Mouse (Mus musculus) megakaryocyte progenitor cell, adult 5-6 weeks (primary cell): ENCODE measurements around the gene Serinc1. TPM values are rescaled to one million over a fixed set of nuclear protein-coding genes. Genes with fewer than 3 reads are reported as not detected.
A peak's percentile ranks its signal among the peaks of the same experiment; 100 is the strongest.
"Not testable (repeated sequence)": the region's sequence is repeated elsewhere in the genome, so short reads cannot be mapped to it uniquely, and the experiment has no call there.

ENCODE experiments used
- ATAC-seq: replicated peaks from 2 replicates; pipeline ENCODE4 v1.8.0; 2016; ENCODE audit warnings: mild to moderate bottlenecking, moderate TSS enrichment, inconsistent platforms; ENCODE audit not compliant: poor library complexity
- total RNA-seq, 2 experiments: library from RNA; stranded (forward) in 1 of 2; stranded (reverse) in 1 of 2; fragments of 157-497, 149-512 nt in 1 of 2; fragments of 200-1000 nt in 1 of 2; gene quantifications; 2 replicates each; pipeline versions ENCODE4 v1.2.3 to v1.2.4; 2015 to 2017

Gene Serinc1
- total RNA-seq (2015) (75.7 and 80.8 TPM in 2 replicates), total RNA-seq (2017) (55.1 and 71.1 TPM in 2 replicates)

DNA sequence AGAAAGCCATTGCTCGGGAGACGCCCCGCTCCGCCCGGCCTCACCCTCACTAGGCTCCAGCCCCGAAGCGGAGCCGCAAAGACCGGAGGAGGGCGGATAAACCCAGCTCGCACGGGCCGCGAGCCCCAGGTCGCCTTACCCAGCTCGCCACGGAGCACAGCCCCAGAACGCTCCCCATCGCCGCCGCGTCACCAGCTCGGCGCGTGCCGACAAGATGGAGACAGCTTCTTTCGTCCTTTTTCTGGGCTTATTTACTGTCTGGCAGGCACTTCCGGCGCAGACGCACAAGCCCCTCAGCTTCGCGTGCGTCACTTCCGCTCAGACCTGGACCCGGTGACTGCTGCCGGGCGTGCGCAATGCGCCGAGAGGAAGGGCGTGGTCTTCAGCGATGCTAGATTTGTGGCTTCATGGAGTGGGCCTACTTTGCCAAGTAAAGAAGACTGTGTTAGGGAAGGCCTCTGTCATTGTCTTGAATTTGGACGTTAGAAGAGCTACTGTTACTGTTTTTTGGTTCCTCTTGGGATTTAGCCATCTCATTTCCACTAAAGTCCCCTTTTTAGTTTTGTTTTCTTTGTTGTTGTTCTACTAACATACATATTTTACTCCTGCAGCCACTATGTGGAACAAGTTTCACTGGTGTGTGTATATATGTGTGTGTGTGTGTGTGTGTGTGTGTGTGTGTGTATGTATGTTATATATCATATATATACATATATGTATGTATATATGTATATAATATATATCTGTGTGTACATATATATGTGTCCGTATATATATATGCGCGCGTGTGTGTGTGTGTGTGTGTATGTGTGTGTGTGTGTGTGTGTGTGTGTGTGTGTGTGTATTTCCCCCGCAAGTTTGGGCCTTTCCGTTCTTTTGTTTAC, at the start of gene Serinc1:
Gene Serinc1, minus strand, starts transcription at position 313 of the 884 bp plus-strand sequence.
- ATAC-seq = peak; percentile 98

DNA sequence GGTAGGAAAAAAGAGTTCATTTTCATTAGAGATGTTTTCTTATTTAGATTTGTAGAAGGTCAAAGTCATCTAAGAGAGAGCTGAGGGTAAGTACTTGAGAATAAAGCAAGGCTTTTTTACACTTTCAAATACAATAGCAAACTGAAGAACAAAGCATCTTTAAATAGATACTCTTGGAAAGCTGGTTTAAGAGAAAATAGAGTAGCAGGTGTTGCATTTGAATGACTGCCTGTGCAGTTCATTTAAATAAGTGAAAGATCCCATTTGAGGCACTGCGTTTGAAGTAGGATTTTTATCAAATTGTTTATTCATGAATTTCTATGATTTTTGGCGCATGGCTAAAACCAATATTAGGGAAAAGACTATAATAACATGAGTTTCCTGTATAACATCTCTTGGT, 44.4 kb upstream of the Serinc1 start:
- ATAC-seq = no peak

DNA sequence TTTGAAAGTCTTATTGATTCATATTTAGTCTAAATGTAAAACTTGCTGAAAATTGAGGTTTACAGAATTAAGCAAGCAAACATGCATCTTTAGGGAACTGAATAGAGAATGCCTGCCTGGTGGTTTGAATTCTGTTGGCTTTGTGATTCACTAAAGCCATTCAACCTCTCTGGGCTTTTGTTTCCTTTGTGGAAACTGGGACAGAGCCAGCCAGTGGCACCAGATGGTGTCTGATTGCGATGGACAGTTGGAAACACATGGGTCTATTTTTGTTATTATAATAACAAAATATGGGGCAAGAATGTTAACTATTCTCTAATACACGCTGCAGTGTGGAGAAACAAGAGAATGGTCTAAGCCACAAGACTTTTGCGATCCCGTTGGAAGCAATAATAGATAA, 39.8 kb upstream of the Serinc1 start:
- ATAC-seq = no peak

DNA sequence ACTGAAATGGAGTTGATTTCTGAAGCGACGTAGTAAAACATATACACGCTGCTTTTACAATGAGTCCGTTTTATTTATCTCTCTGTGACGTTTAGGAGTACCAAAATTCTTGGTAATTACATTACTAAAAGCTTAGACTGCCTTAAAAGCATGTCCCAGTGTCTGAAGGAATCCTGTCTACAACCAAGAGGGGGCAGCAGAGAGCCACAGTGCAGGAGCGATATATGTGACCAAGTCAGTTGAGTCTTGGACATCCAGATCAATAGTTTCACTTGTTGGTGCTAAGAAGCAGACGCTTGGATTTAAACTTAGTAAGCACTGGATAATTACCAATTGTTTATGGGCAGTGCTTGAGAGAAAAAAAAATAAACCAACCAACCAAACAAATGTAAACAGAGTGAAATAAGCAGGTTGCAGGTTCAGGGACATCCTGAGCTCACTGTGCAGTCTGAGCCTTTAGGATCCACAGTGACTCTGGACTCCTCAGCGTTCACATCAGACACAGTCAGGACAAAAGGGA, 38.9 kb upstream of the Serinc1 start:
- ATAC-seq = peak; percentile 94

DNA sequence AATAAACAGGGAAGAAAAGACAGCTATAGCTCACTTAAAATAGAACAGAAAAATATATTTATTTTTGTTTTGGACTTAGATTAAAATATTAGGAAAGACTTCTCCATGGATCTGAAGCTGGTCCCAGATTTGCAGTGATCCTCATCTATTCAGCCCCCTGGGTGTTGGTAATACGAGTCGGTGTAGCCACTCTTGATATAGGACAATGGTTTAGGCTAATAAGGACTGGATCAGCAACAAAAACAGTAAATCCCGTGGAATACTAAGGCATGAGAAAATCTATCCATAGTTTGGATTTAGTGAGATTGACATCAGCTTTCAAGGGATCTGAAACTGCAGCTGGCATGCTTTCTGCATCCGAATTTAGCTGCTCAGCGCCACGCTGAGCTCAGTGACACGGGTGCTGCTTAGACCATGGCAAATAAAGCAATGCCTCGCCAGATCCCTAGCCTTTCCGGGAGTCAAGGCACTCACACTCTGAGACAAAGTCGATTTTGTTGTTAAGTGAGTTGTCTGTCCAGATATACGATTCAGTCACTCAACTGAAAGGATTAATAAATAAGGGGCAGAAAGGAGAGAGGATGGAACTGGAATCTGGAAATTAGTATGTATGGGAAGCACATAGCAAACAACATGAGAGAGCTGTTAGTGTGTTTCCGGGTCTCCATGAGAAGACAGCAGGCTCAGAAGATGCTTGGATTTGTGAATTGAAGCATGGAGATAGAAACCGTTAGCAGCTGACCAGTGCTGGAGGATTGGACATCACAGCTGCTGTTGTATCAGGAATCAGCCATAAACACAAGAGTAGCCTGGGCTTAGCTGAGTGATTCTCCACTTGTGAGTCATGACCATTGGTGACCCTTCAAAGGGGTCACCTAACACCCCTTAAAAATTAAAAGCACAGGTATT, 36.9 kb upstream of the Serinc1 start:
- no peak for ATAC-seq

DNA sequence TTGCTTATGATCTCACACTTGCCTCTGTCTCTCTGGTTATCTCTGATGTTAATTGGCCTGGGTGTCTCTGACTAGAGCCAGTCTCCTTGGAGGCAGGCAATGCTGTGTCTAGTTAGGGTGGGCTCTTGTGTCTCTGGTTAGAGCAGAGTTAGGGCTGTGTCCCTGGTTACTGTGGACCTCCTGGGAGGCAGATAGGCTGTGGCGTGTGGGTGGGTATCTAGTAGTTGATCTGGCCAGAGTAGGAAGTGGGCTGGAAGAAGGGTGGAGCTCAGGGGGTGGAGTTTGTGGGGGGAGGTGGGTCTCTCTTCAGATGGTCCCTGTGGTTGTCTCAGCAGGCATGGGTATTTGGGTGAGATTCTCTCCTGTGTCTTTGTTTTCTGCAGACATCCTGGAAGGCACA, 33.9 kb upstream of the Serinc1 start:
- ATAC-seq = peak; percentile 77

DNA sequence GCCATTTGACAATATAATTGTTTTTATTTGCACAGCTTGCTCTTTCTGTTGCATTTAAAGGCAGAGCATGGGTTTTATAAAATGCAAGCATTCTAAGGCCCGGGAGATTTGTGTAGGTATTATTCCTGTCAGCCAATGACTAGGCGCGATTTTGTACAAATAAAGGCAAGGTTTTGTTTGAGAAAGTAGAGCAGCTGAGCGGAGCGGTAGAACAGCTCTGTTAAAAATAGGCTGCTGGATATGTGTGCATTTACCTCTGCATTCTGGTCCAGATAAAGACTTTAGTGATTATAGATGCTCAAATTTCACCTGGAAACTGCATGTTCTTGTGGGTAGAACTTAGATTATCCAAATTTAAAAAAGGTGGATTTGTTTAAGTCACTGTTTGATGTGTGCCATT, 25.3 kb upstream of the Serinc1 start:
- ATAC-seq = no peak

DNA sequence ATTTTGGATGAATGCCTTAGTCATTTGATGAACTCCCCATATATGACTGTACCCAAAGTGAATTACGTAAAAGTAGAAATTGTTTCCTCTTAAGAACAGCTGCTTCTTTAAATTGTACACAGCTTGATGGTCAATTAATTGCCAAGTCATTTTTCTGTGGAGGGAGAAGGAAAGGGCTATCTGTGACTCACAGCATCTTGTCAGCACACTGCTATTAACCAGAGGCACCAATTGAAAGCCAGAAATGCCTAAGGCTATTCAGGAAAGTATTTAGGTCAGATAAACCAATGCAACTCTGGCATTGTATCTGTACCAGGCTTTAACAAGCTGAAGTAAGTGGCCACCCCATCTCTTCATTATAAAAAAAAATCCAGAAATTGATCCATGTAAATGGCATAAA, 21.4 kb upstream of the Serinc1 start:
- no peak for ATAC-seq

DNA sequence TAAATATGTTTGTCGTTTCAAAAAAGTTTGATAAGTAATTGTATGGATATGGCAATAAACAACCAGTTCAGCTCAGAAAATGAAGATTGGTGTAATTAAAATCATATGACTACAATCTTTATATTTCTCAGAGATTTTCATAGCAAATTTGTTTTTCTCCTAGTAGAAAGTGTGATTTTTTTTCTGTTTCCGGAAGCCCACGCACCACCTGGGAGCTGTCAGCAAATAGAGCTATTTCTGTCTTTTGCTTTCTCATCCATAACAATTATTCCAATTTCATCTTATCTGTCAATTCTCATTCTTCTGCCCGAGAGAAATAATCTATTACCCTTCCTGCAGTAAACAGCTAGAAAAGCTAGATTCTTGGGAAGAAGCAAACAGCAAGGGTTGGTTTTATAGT, 17.3 kb upstream of the Serinc1 start:
- no peak for ATAC-seq

DNA sequence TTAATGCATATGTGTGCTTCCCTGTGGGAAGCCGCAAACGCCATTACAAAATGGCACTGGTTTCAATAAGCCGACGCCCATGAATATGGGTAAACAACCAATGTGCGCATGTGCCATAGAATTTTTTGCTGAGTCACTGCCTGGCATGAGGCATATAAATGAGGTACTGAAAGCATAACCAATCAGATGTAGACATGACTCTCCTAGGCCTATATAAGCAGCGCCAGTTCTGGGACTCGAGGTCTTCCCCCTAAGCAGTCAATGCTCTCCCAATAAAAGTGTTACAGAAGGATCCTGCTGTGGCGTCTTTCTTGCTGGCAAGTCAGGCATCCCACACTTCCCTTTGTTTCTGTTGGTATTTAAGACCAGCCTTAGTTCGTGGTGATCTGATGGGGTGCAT, 11.6 kb upstream of the Serinc1 start:
- ATAC-seq = not testable (repeated sequence)

DNA sequence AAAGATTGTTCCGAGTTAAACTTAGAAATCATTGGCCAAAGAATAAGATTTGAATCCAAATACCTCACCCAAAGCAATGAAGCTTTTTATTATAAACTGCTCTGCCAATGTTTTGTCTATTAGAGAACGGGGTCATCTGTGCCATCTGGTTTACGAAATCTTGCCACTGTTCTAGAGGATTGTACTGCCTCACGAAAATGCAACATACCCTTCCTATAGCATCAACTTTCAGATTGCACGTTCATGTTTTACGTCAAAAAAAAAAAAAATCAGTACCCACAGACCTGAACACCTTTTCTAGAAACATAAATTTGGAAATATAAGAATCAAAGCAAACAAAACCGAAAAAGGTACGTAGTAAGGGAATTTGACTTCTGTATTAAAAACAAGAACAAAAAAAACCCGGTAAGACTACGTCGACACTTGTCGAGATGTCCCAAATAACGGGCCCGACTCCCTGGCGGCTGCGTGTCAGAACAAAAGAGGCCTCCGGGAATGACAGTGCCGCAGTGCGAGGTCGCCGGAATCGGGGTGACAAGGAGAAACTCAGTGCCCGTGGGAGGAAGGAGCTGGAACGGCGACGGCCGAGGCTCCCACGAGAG, 613 bp downstream of the Serinc1 start:
- no peak for ATAC-seq

DNA sequence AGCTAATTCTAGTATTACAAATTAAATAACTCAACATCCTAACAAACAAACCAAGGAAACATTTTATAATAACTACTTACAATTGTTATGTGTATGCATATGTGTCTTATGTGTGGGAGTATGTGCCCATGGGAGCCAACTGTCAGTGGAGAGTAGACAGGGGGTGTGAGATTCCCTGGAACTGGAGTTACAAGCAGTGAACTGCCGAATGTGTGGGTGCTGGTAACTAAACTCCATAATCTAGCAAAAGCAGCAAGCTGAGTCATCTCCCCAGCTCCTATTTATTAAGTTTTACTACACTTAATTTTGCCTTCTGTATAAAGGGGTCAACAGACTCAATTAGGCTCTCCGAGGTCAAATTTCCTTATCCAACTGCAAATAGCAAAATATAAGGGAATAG, 1.3 kb downstream of the Serinc1 start:
- ATAC-seq = no peak

DNA sequence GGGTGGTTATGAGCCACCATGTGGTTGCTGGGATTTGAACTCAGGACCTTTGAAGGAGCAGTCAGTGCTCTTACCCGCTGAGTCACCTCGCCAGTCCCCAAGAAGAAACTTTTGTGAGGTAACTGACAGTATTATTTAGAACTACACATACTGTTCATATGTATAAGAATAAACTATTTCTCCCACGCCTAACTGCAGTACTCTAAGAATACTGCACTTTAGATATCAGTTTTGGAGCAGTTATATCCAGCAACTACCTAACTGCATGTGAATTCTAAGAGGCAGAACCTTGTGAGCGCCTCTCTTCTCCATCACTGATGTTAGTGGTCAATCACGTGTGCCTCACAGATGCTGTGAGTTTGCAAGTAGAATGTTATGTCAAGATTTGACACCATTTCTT, 5.9 kb downstream of the Serinc1 start:
- ATAC-seq = no peak

DNA sequence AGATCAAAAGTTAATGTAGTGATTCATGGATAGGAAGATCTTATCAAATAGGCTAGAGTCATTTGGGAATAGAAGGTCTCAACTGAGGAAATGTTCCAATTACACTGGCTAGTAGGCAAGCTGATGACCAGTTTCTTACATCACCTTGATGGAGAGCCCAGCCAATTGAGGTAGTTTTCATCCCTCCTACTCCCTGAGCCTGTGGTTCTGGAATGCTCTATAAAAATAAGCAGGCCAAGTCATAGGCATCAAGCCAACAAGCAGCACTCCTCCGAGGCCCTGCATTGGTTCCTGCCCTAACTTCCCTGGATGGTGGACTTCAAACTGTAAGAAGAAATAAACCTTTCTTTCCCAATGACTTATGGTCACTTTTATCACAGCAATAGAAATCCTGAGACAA, 17.1 kb downstream of the Serinc1 start:
- no peak for ATAC-seq

DNA sequence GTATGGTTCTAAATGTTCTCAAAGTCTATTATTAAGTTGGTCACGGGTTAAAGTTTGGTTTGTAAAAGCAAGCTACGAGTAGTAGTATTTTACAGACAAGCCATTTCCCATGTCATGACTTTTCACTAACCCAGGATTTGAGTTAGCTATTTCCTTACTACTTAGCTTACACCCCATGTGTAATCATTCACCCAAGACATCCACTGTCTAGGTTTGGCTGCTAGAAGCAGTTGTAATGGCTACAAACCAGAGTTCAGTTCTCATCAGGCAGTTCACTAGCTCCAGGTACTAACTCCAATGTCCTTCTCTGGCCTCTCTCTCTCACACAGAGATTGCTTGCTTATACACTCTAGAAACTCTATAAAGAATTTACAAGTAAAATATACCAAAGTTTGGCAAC, 17.7 kb downstream of the Serinc1 start:
- no peak for ATAC-seq

DNA sequence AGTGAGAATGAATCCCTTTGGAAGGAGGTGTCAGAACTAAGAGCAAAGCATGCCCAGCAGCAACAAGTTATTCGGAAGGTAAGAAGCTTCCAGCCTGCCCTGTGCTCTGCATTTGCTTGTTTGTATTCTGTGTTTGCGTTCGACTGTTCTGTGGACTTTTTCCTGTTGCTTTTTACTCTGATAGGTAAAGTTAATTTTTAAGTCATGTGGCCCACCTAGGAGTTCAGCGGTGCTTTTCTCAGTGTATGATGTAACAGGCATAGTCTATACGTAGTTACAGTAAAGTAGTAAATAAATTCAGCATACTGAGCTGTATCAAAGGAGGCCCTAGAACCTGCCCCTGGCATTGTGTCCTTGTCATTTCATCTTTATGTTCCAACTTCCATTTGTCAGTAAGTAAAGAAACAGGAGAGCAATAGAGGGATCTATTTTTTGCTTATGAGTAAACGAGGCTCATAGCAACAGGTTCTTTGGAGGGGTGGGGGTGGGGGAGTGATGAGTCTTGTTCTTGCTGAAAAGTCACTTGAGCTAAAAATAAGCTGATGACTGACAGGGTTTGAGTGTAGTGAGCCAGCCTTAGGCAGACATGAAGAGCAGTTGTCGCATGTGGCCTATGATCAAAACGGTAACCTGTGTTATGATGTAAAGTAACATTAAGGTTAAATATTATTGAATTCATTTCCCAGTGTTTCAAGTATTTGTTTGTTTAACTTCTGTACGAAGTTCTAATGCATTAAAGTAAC, 32.7 kb downstream of the Serinc1 start:
- ATAC-seq = no peak

DNA sequence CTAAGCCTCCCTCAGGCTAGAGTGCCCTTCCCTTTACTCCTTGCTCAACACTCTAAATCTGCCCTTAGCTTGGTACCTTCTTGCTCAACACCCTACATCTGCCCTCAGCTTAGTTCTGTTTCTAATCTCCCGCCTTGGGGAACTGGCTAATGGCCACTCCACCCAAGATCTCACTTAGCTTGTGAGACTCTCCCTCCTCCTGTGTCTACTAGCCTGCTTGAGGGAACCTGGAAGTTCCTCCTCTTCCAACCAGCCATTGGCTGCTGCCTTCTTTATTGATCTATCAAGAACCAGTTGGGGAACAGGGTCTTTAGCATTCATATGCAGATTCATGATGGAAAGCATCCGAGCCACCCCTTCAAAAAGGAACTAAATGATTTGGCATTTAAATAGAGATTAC, 40.3 kb downstream of the Serinc1 start:
- ATAC-seq = peak; percentile 95

DNA sequence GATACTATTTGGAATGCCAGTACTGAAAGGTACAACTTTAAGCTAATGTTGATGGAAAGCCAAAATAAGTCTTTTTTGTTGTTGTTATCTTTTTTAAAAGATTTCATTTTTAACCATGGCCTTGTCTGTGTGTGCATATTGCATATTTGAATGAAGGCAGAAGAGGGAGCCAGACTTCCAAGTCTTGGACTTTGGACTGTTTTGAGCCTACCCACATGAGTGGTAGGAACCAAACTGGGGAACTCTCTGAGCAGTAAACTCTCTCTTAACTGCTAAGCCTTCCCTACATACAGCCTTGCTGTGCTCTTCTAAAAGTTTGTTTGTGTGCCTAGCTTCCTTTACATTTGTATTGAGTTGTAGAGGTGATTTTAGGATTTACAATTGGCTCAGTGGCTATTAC, 43.7 kb downstream of the Serinc1 start:
- ATAC-seq = no peak

DNA sequence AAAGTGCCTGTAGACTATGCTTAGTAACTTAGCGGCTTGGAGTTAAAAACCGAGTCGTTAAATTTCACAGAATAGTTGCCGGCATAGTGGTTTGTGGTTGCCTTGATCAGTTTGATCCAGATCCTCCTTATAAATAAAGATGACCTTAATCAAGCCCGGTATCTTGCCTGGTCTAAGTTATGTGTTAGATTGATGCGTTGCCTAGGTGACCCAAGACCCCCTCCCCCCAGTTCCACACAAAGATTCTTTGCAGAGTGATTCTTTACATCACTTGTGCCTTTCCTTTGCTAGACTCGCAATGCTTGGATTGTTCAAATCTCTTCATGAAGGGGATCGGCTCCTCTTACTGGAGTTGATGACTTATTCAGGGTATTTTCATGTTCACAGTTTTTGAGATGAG, 45.1 kb downstream of the Serinc1 start:
- no peak for ATAC-seq

DNA sequence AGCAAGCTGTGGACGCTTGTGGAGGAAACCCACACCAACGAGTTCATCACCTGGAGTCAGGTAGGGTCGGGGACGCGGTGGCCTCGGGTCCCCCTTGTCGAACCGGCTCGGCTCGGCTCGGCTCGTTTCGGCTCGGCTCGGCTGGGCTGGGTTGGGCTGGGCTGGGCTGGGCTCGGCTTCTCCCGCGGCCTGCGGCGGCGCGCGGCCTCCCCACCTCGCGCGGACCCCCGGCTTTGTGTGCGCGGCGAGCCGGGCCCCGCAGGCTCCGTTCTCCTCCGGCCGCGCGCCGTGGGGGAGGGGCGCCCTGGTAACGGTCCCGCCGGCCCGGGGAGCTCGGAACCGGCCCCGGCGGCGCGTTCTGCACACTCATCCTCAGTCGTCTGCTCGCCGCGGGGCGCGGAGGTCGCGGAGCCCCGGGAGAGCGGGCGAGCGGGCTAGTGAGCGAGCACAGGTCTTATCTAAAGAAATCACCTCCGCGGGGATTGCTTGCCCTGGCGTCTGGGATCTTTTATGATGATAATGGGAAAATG, 45.7 kb downstream of the Serinc1 start:
- ATAC-seq = peak; percentile 32
